8 mouse cellular contexts compared by ENCODE assay signal in genomic region chr7:142284023-142284591, GRCm38 (mm10). TPM values are rescaled to one million over a fixed set of nuclear protein-coding genes. Genes with fewer than 3 reads are reported as not detected.
DNase-seq lines count a peak whose midpoint lies in the region; ATAC-seq and TF ChIP-seq lines count a peak whose summit lies in the region.

No protein-coding gene starts in this region.

- H3K79me2 ChIP-seq in CH12.LX (replicated peaks; ENCODE audit: control insufficient read depth, extremely low read depth, insufficient read depth, poor library complexity, severe bottlenecking) = no peaks in the 10 kb centered on the region

- H3K4me1 ChIP-seq in CH12.LX (ENCODE audit: control insufficient read depth in 1 of 2, insufficient read depth in 2 of 2) = peaks cover 3 to 7% of the 10 kb centered on the region in 2 experiments; a peak in 2 of 4 replicates
- H3K4me1 ChIP-seq in erythroblast, embryonic 14.5 days (ENCODE audit: control insufficient read depth) = peaks cover 1% of the 10 kb centered on the region; the same call in 1 of the 2 replicates
- H3K4me1 ChIP-seq in heart, embryonic 14.5 days (ENCODE audit: control insufficient read depth in 2 of 2, insufficient read depth in 2 of 2, low read length in 2 of 2) = peaks cover 7% of the 10 kb centered on the region in 2 experiments
- no peaks in the 10 kb centered on the region for H3K4me1 ChIP-seq in kidney, postnatal 0 days (replicated peaks; ENCODE audit: insufficient read depth, low read length)
- 0 out of 2 replicates have a peak, but pooled peaks cover 2% of the 10 kb centered on the region for H3K4me1 ChIP-seq in liver, embryonic 15.5 days (replicated peaks)
- 0 out of 2 replicates have a peak, but pooled peaks cover 3% of the 10 kb centered on the region for H3K4me1 ChIP-seq in neural tube, embryonic 11.5 days (ENCODE audit: control insufficient read depth, insufficient read depth, low read length)
- H3K4me1 ChIP-seq in stomach, postnatal 0 days (replicated peaks; ENCODE audit: control insufficient read depth, insufficient read depth) = no peaks in the 10 kb centered on the region

- in situ Hi-C loops in CH12.LX (cut with MboI; ENCODE audit: low pct_ligation_motif_present, low pct_unique_long_range_greater_than_20kb, low sequenced_read_pairs) = no loop called here

- H3K4me2 ChIP-seq in CH12.LX (ENCODE audit: insufficient read depth, low read depth, poor library complexity, severe bottlenecking) = peak overlapping the region; percentile 75
- peak overlapping the region; percentile 95 for H3K4me2 ChIP-seq in heart, embryonic 14.5 days (ENCODE audit: low read length)
- H3K4me2 ChIP-seq in kidney, postnatal 0 days (ENCODE audit: low read length) = peak overlapping the region; percentile 84
- peak overlapping the region; percentile 76 for H3K4me2 ChIP-seq in liver, embryonic 15.5 days
- peak overlapping the region; percentile 77 for H3K4me2 ChIP-seq in neural tube, embryonic 11.5 days (ENCODE audit: low read depth)
- H3K4me2 ChIP-seq in stomach, postnatal 0 days (replicated peaks; ENCODE audit: low read depth) = peak overlapping the region; percentile 88

- H3K27ac ChIP-seq in CH12.LX (ENCODE audit: insufficient read depth, low read depth) = no peak overlapping the region
- peak overlapping the region; percentile 90 to 91 for H3K27ac ChIP-seq in heart, embryonic 14.5 days (replicated peaks in 1 of 2; ENCODE audit: control insufficient read depth in 1 of 2, insufficient read depth in 1 of 2, low read depth in 2 of 2, low read length in 2 of 2)
- peak overlapping the region; percentile 89 for H3K27ac ChIP-seq in kidney, postnatal 0 days
- H3K27ac ChIP-seq in liver, embryonic 15.5 days (replicated peaks) = no peak overlapping the region
- H3K27ac ChIP-seq in neural tube, embryonic 11.5 days (ENCODE audit: low read depth, low read length) = peak overlapping the region; percentile 55
- H3K27ac ChIP-seq in stomach, postnatal 0 days (replicated peaks) = peak overlapping the region; percentile 81

- TF ChIP-seq RAD21 in CH12.LX (IDR thresholded peaks at IDR 0.05; ENCODE audit: low read depth, low read length) = no peak

- dilution Hi-C loops in CH12.LX (cut with MboI; ENCODE audit: extremely low pct_ligation_motif_present, extremely low pct_unique_long_range_greater_than_20kb, low sequenced_read_pairs) = no loop called here

- H3K9me3 ChIP-seq in CH12.LX (replicated peaks; ENCODE audit: low read length) = no peaks in the 10 kb centered on the region
- no peaks in the 10 kb centered on the region for H3K9me3 ChIP-seq in erythroblast, embryonic 14.5 days (ENCODE audit: control insufficient read depth, low read length)
- no peaks in the 10 kb centered on the region for H3K9me3 ChIP-seq in heart, embryonic 14.5 days (ENCODE audit: control insufficient read depth, low read length)
- H3K9me3 ChIP-seq in kidney, postnatal 0 days (replicated peaks; ENCODE audit: low read length) = no peaks in the 10 kb centered on the region
- H3K9me3 ChIP-seq in liver, embryonic 15.5 days (replicated peaks) = no peaks in the 10 kb centered on the region
- H3K9me3 ChIP-seq in neural tube, embryonic 11.5 days (ENCODE audit: control insufficient read depth, low read length) = no peaks in the 10 kb centered on the region
- H3K9me3 ChIP-seq in stomach, postnatal 0 days (ENCODE audit: control insufficient read depth, low read length) = no peaks in the 10 kb centered on the region

- H3K27me3 ChIP-seq in CH12.LX (replicated peaks) = peaks cover 45% of the 10 kb centered on the region
- peaks cover 48% of the 10 kb centered on the region for H3K27me3 ChIP-seq in erythroblast, embryonic 14.5 days (ENCODE audit: control insufficient read depth)
- no peaks in the 10 kb centered on the region for H3K27me3 ChIP-seq in heart, embryonic 14.5 days (ENCODE audit: control insufficient read depth, insufficient read depth, low read length)
- H3K27me3 ChIP-seq in kidney, postnatal 0 days (ENCODE audit: insufficient read depth, low read length) = no peaks in the 10 kb centered on the region
- peaks cover 58% of the 10 kb centered on the region for H3K27me3 ChIP-seq in liver, embryonic 15.5 days
- H3K27me3 ChIP-seq in neural tube, embryonic 11.5 days (ENCODE audit: control insufficient read depth, insufficient read depth, low read length) = 0 out of 2 replicates have a peak, but pooled peaks cover 2% of the 10 kb centered on the region
- H3K27me3 ChIP-seq in stomach, postnatal 0 days (ENCODE audit: control insufficient read depth, insufficient read depth, low read length) = no peaks in the 10 kb centered on the region

- no peaks in the 10 kb centered on the region for H3K36me3 ChIP-seq in CH12.LX (replicated peaks in 1 of 2; ENCODE audit: control insufficient read depth in 1 of 2, insufficient read depth in 1 of 2, low read length in 1 of 2)
- H3K36me3 ChIP-seq in erythroblast, embryonic 14.5 days (ENCODE audit: control insufficient read depth) = no peaks in the 10 kb centered on the region
- no peaks in the 10 kb centered on the region for H3K36me3 ChIP-seq in heart, embryonic 14.5 days (ENCODE audit: control insufficient read depth, insufficient read depth, low read length)
- no peaks in the 10 kb centered on the region for H3K36me3 ChIP-seq in kidney, postnatal 0 days (ENCODE audit: insufficient read depth, low read length)
- H3K36me3 ChIP-seq in liver, embryonic 15.5 days (replicated peaks) = no peaks in the 10 kb centered on the region
- H3K36me3 ChIP-seq in neural tube, embryonic 11.5 days (ENCODE audit: control insufficient read depth, insufficient read depth, low read length) = no peaks in the 10 kb centered on the region
- no peaks in the 10 kb centered on the region for H3K36me3 ChIP-seq in stomach, postnatal 0 days (ENCODE audit: control insufficient read depth, insufficient read depth, low read length)

- DNase-seq in CH12.LX (ENCODE audit: extremely low read depth) = peak; percentile 47
- peak; percentile 80 for DNase-seq in brain, embryonic 14.5 days (ENCODE audit: low read depth)
- DNase-seq in kidney, postnatal 0 days (ENCODE audit: low spot score) = peak; percentile 88
- DNase-seq in neural tube, embryonic 11.5 days (ENCODE audit: low spot score) = peak; percentile 76
- DNase-seq in stomach, postnatal 0 days (ENCODE audit: low spot score) = peak; percentile 69

- peak; percentile 48; the same call in 1 of the 2 replicates for TF ChIP-seq POLR2A in CH12.LX (IDR thresholded peaks at IDR 0.05; ENCODE audit: low read depth, low read length)
- no peak for TF ChIP-seq POLR2A in brain, embryonic 14.5 days (IDR thresholded peaks at IDR 0.05; ENCODE audit: borderline replicate concordance, extremely low read depth, insufficient read depth, insufficient read length, poor library complexity, severe bottlenecking)

- H3K4me3 ChIP-seq in CH12.LX (replicated peaks in 1 of 3; ENCODE audit: low read depth in 2 of 3, low read length in 2 of 3, poor library complexity in 1 of 3) = peak overlapping the region; percentile 33 to 59 (median 51)
- H3K4me3 ChIP-seq in erythroblast, embryonic 14.5 days (replicated peaks) = peak overlapping the region; percentile 54
- peak overlapping the region; percentile 45 to 58 for H3K4me3 ChIP-seq in heart, embryonic 14.5 days (ENCODE audit: control insufficient read depth in 1 of 2, insufficient read depth in 1 of 2, low read depth in 1 of 2, low read length in 2 of 2)
- H3K4me3 ChIP-seq in kidney, postnatal 0 days (replicated peaks; ENCODE audit: low read depth, low read length) = peak overlapping the region; percentile 55
- H3K4me3 ChIP-seq in liver, embryonic 15.5 days (replicated peaks) = peak overlapping the region; percentile 56
- peak overlapping the region; percentile 43 for H3K4me3 ChIP-seq in neural tube, embryonic 11.5 days (ENCODE audit: low read depth, low read length)
- peak overlapping the region; percentile 57 for H3K4me3 ChIP-seq in stomach, postnatal 0 days (ENCODE audit: low read depth, low read length)

- ATAC-seq in heart, embryonic 14.5 days (ENCODE audit: insufficient number of reproducible peaks, insufficient read depth, low FRiP score, low read depth) = peak; percentile 52; the same call in 1 of the 2 replicates
- ATAC-seq in kidney, postnatal 0 days (replicated peaks; ENCODE audit: low FRiP score, low read depth) = peak; percentile 77
- ATAC-seq in liver, embryonic 15.5 days (ENCODE audit: insufficient read depth) = no peak
- peak; percentile 61 for ATAC-seq in neural tube, embryonic 11.5 days (ENCODE audit: insufficient read depth, low FRiP score, low TSS enrichment)
- ATAC-seq in stomach, postnatal 0 days (ENCODE audit: low FRiP score, low TSS enrichment) = peak; percentile 71

- WGBS in heart, embryonic 14.5 days = under 1% methylated on average over 38 of the region's 38 CpGs
- under 1% methylated on average over 38 of the region's 38 CpGs for WGBS in kidney, postnatal 0 days
- under 1% methylated on average over 38 of the region's 38 CpGs for WGBS in liver, embryonic 15.5 days (ENCODE audit: insufficient replicate concordance)
- WGBS in neural tube, embryonic 11.5 days = under 1% methylated on average over 38 of the region's 38 CpGs
- under 1% methylated on average over 38 of the region's 38 CpGs for WGBS in stomach, postnatal 0 days

- TF ChIP-seq EP300 in CH12.LX (IDR thresholded peaks at IDR 0.05; ENCODE audit: low read length) = no peak
- no peak for TF ChIP-seq EP300 in stomach, postnatal 0 days (optimal IDR thresholded peaks at IDR 0.05)

- 0 out of 4 replicates have a peak, but pooled peaks of 1 of the 2 experiments have one; percentile 5 for TF ChIP-seq CTCF in CH12.LX (conservative IDR thresholded peaks at IDR 0.05 in 1 of 2, IDR thresholded peaks at IDR 0.05 in 1 of 2; ENCODE audit: low read depth in 2 of 2, low read length in 2 of 2)
- TF ChIP-seq CTCF in brain, embryonic 14.5 days (IDR thresholded peaks at IDR 0.05; ENCODE audit: borderline replicate concordance, extremely low read depth, insufficient read depth, insufficient read length) = peak; percentile 23; the same call in 1 of the 2 replicates
- TF ChIP-seq CTCF in kidney, postnatal 0 days (IDR thresholded peaks at IDR 0.05; ENCODE audit: low read depth) = peak; percentile 29; the same call in 1 of the 2 replicates
- peak; percentile 49 for TF ChIP-seq CTCF in stomach, postnatal 0 days (IDR thresholded peaks at IDR 0.05; ENCODE audit: low read depth)

- peak overlapping the region; percentile 87 for H3K9ac ChIP-seq in CH12.LX (ENCODE audit: insufficient read depth, low read depth)
- H3K9ac ChIP-seq in heart, embryonic 14.5 days (ENCODE audit: low read length) = peak overlapping the region; percentile 89
- peak overlapping the region; percentile 77 for H3K9ac ChIP-seq in kidney, postnatal 0 days (ENCODE audit: low read depth, low read length)
- H3K9ac ChIP-seq in liver, embryonic 15.5 days = peak overlapping the region; percentile 41
- peak overlapping the region; percentile 58 for H3K9ac ChIP-seq in neural tube, embryonic 11.5 days (ENCODE audit: low read length)
- H3K9ac ChIP-seq in stomach, postnatal 0 days (ENCODE audit: low read length) = peak overlapping the region; percentile 71

RNA-seq across cellular contexts. Expression of gene Gm4559, which starts 9.9 kb away (rescaled TPM):
- total RNA-seq in CH12.LX (2012; rRNA removed) (not detected in 2 replicates), CH12.LX (2014; rRNA removed) (not detected in 2 replicates)
- polyA plus RNA-seq in CH12.LX (2012; ENCODE audit: insufficient read length, low read depth) = not detected in 2 replicates
- not detected in 2 replicates for polyA plus RNA-seq in brain, embryonic 14.5 days (2012; rRNA removed)
- not detected in 2 replicates for polyA plus RNA-seq in erythroblast, embryonic 14.5 days (2012)
- polyA plus RNA-seq in heart, embryonic 14.5 days (2014; fragmentation: Nextera tagmentation; extraction: Ambion mirVana) = not detected in 2 replicates
- polyA plus RNA-seq in kidney, postnatal 0 days (2015; fragmentation: Nextera tagmentation; extraction: Ambion mirVana) = not detected in 2 replicates
- polyA plus RNA-seq in liver, embryonic 15.5 days (2015; fragmentation: Nextera tagmentation; extraction: Ambion mirVana) = not detected in 2 replicates
- polyA plus RNA-seq in neural tube, embryonic 11.5 days (2014; fragmentation: Nextera tagmentation; extraction: Ambion mirVana) = not detected in 2 replicates
- polyA plus RNA-seq in stomach, postnatal 0 days (2015; fragmentation: Nextera tagmentation; extraction: Ambion mirVana) = not detected in 2 replicates

RNA-seq across cellular contexts. Expression of gene Krtap5-1, which starts 12.8 kb away (rescaled TPM):
- total RNA-seq in CH12.LX (2012; rRNA removed) (not detected in 2 replicates), CH12.LX (2014; rRNA removed) (not detected in 2 replicates)
- not detected in 2 replicates for polyA plus RNA-seq in CH12.LX (2012; ENCODE audit: insufficient read length, low read depth)
- polyA plus RNA-seq in brain, embryonic 14.5 days (2012; rRNA removed) = not detected in 2 replicates
- polyA plus RNA-seq in erythroblast, embryonic 14.5 days (2012) = not detected in 2 replicates
- polyA plus RNA-seq in heart, embryonic 14.5 days (2014; fragmentation: Nextera tagmentation; extraction: Ambion mirVana) = not detected in 2 replicates
- not detected in 2 replicates for polyA plus RNA-seq in kidney, postnatal 0 days (2015; fragmentation: Nextera tagmentation; extraction: Ambion mirVana)
- polyA plus RNA-seq in liver, embryonic 15.5 days (2015; fragmentation: Nextera tagmentation; extraction: Ambion mirVana) = not detected in 2 replicates
- not detected in 2 replicates for polyA plus RNA-seq in neural tube, embryonic 11.5 days (2014; fragmentation: Nextera tagmentation; extraction: Ambion mirVana)
- polyA plus RNA-seq in stomach, postnatal 0 days (2015; fragmentation: Nextera tagmentation; extraction: Ambion mirVana) = not detected in 2 replicates

RNA-seq across cellular contexts. Expression of gene Krtap5-4, which starts 19.2 kb away (rescaled TPM):
- total RNA-seq in CH12.LX (2012; rRNA removed) = not detected in 2 replicates
- total RNA-seq in CH12.LX (2014; rRNA removed) = not detected in 2 replicates
- polyA plus RNA-seq in CH12.LX (2012; ENCODE audit: insufficient read length, low read depth) = not detected in 2 replicates
- not detected in 2 replicates for polyA plus RNA-seq in brain, embryonic 14.5 days (2012; rRNA removed)
- not detected in 2 replicates for polyA plus RNA-seq in erythroblast, embryonic 14.5 days (2012)
- 0.19 TPM in 1 of 2 replicates, not detected in the other for polyA plus RNA-seq in heart, embryonic 14.5 days (2014; fragmentation: Nextera tagmentation; extraction: Ambion mirVana)
- not detected in 2 replicates for polyA plus RNA-seq in kidney, postnatal 0 days (2015; fragmentation: Nextera tagmentation; extraction: Ambion mirVana)
- polyA plus RNA-seq in liver, embryonic 15.5 days (2015; fragmentation: Nextera tagmentation; extraction: Ambion mirVana) = not detected in 2 replicates
- polyA plus RNA-seq in neural tube, embryonic 11.5 days (2014; fragmentation: Nextera tagmentation; extraction: Ambion mirVana) = not detected in 2 replicates
- polyA plus RNA-seq in stomach, postnatal 0 days (2015; fragmentation: Nextera tagmentation; extraction: Ambion mirVana) = not detected in 2 replicates

RNA-seq across cellular contexts. Expression of gene Gm2431, which starts 26.0 kb away (rescaled TPM):
- total RNA-seq in CH12.LX (2012; rRNA removed) (not detected in 2 replicates), CH12.LX (2014; rRNA removed) (not detected in 2 replicates)
- not detected in 2 replicates for polyA plus RNA-seq in CH12.LX (2012; ENCODE audit: insufficient read length, low read depth)
- not detected in 2 replicates for polyA plus RNA-seq in brain, embryonic 14.5 days (2012; rRNA removed)
- not detected in 2 replicates for polyA plus RNA-seq in erythroblast, embryonic 14.5 days (2012)
- polyA plus RNA-seq in heart, embryonic 14.5 days (2014; fragmentation: Nextera tagmentation; extraction: Ambion mirVana) = not detected in 2 replicates
- not detected in 2 replicates for polyA plus RNA-seq in kidney, postnatal 0 days (2015; fragmentation: Nextera tagmentation; extraction: Ambion mirVana)
- polyA plus RNA-seq in liver, embryonic 15.5 days (2015; fragmentation: Nextera tagmentation; extraction: Ambion mirVana) = not detected in 2 replicates
- not detected in 2 replicates for polyA plus RNA-seq in neural tube, embryonic 11.5 days (2014; fragmentation: Nextera tagmentation; extraction: Ambion mirVana)
- polyA plus RNA-seq in stomach, postnatal 0 days (2015; fragmentation: Nextera tagmentation; extraction: Ambion mirVana) = not detected in 2 replicates

RNA-seq across cellular contexts. Expression of gene Gm40460, which starts 43.2 kb away (rescaled TPM):
- not detected in 2 replicates for total RNA-seq in CH12.LX (2012; rRNA removed)
- not detected in 2 replicates for total RNA-seq in CH12.LX (2014; rRNA removed)
- not detected in 2 replicates for polyA plus RNA-seq in CH12.LX (2012; ENCODE audit: insufficient read length, low read depth)
- polyA plus RNA-seq in brain, embryonic 14.5 days (2012; rRNA removed) = not detected in 2 replicates
- polyA plus RNA-seq in erythroblast, embryonic 14.5 days (2012) = not detected in 2 replicates
- polyA plus RNA-seq in heart, embryonic 14.5 days (2014; fragmentation: Nextera tagmentation; extraction: Ambion mirVana) = not detected in 2 replicates
- not detected in 2 replicates for polyA plus RNA-seq in kidney, postnatal 0 days (2015; fragmentation: Nextera tagmentation; extraction: Ambion mirVana)
- not detected in 2 replicates for polyA plus RNA-seq in liver, embryonic 15.5 days (2015; fragmentation: Nextera tagmentation; extraction: Ambion mirVana)
- polyA plus RNA-seq in neural tube, embryonic 11.5 days (2014; fragmentation: Nextera tagmentation; extraction: Ambion mirVana) = not detected in 2 replicates
- polyA plus RNA-seq in stomach, postnatal 0 days (2015; fragmentation: Nextera tagmentation; extraction: Ambion mirVana) = not detected in 2 replicates

Comparison
In these comparisons a context has a peak if more than half of its experiments do, and no peak if none do; other contexts are left out.
1. H3K27ac ChIP-seq: peak in heart, embryonic 14.5 days (2 of 2), kidney, postnatal 0 days (single experiment), neural tube, embryonic 11.5 days (single experiment) and stomach, postnatal 0 days (single experiment); none in CH12.LX (single experiment) and liver, embryonic 15.5 days (single experiment).
2. Peak in every context shown above with its lines, with median percentiles within 50 percentile points of each other: DNase-seq, H3K4me2 ChIP-seq, H3K4me3 ChIP-seq and H3K9ac ChIP-seq.